Mouse (Mus musculus) intestine, embryonic 16.5 days (tissue): ENCODE measurements around the gene Acvr1b. TPM values are rescaled to one million over a fixed set of nuclear protein-coding genes. Genes with fewer than 3 reads are reported as not detected.

ENCODE experiments used
- ATAC-seq: fragments of 200-750 bp; cut with Nextera tagmentation; 2 replicates; pipeline ENCODE4 v1.8.0; 2017; ENCODE audit warnings: moderate TSS enrichment, moderate library complexity
- H3K27ac ChIP-seq: fragments of 300-500 bp; sonication (generic); 2 replicates; pipeline ENCODE4 v1.5.1; 2014; ENCODE audit warnings: mild to moderate bottlenecking, low read length
- H3K27me3 ChIP-seq: fragments of 300-500 bp; sonication (generic); replicated peaks from 2 replicates; pipeline ENCODE4 v1.6.1; 2014; ENCODE audit warnings: low read length, control low read depth, mixed read lengths; ENCODE audit not compliant: control insufficient read depth, insufficient read depth
- H3K36me3 ChIP-seq: fragments of 300-500 bp; sonication (generic); 2 replicates; pipeline ENCODE4 v1.6.1; 2014; ENCODE audit warnings: low read length, control low read depth; ENCODE audit not compliant: control insufficient read depth, insufficient read depth
- H3K4me1 ChIP-seq: fragments of 300-500 bp; sonication (generic); 2 replicates; pipeline ENCODE4 v1.6.1; 2014; ENCODE audit warnings: low read length, control low read depth, mixed read lengths; ENCODE audit not compliant: control insufficient read depth, insufficient read depth
- H3K4me2 ChIP-seq: fragments of 300-500 bp; sonication (generic); 2 replicates; pipeline ENCODE4 v1.6.1; 2014; ENCODE audit warnings: low read depth, low read length, control low read depth
- H3K4me3 ChIP-seq: fragments of 300-500 bp; sonication (generic); 2 replicates; pipeline ENCODE4 v1.5.1; 2014; ENCODE audit warnings: mild to moderate bottlenecking, low read length
- H3K9ac ChIP-seq: fragments of 300-500 bp; sonication (generic); 2 replicates; pipeline ENCODE4 v1.6.1; 2014; ENCODE audit warnings: low read depth, low read length
- H3K9me3 ChIP-seq: fragments of 300-500 bp; sonication (generic); 2 replicates; pipeline ENCODE4 v1.6.1; 2016; ENCODE audit warnings: low read length, control low read depth; ENCODE audit not compliant: control insufficient read depth
- WGBS: fragments of 180-500 bp; shearing (Covaris S2); extraction: QIAGEN DNeasy Blood & Tissue Kit; methylation state at CpG from one replicate; pipeline ENCODE4 v1.1.7; 2014; 5-methylcytosine and 5-hydroxymethylcytosine counted together
- polyA plus RNA-seq: library from polyadenylated mRNA; unstranded; fragments of >200 nt; fragmentation: Nextera tagmentation; extraction: Ambion mirVana; gene quantifications from 2 replicates; pipeline ENCODE4 v1.2.1, GENCODE M21; 2015

The Acvr1b gene
- polyA plus RNA-seq, 1 experiment from 2014 or later: 10.4 TPM

GRCm38 (mm10) chr15:101154700-101155616 is 18.9 kb upstream of the Acvr1b start:
- H3K9me3 ChIP-seq: no peaks in the 10 kb centered on the region
- no peak overlapping the region for H3K27ac ChIP-seq
- WGBS: 78% methylated on average over 7 of the region's 7 CpGs
- no peaks in the 10 kb centered on the region for H3K36me3 ChIP-seq
- no peaks in the 10 kb centered on the region for H3K27me3 ChIP-seq
- ATAC-seq: no peak
- no peaks in the 10 kb centered on the region for H3K4me1 ChIP-seq
- H3K4me3 ChIP-seq: no peak overlapping the region
- no peak overlapping the region for H3K9ac ChIP-seq
- H3K4me2 ChIP-seq: no peak overlapping the region

GRCm38 (mm10) chr15:101160128-101160527 is 13.7 kb upstream of the Acvr1b start:
- Histone ChIP-seq H3K4me2 (no peak overlapping the region), H3K27me3 (no peaks in the 10 kb centered on the region), H3K36me3 (no peaks in the 10 kb centered on the region), H3K4me1 (peaks cover 43% of the 10 kb centered on the region), H3K4me3 (no peak overlapping the region), H3K9me3 (no peaks in the 10 kb centered on the region), H3K27ac (no peak overlapping the region), H3K9ac (no peak overlapping the region)
- no peak for ATAC-seq
- WGBS: 27% methylated on average over 1 of the region's 1 CpGs

GRCm38 (mm10) chr15:101160591-101160990 is 13.3 kb upstream of the Acvr1b start:
- Histone ChIP-seq H3K27me3 (no peaks in the 10 kb centered on the region), H3K4me1 (peaks cover 47% of the 10 kb centered on the region), H3K27ac (no peak overlapping the region), H3K4me2 (no peak overlapping the region), H3K9ac (no peak overlapping the region), H3K4me3 (no peak overlapping the region), H3K9me3 (no peaks in the 10 kb centered on the region), H3K36me3 (no peaks in the 10 kb centered on the region)
- WGBS: 31% methylated on average over 7 of the region's 7 CpGs
- ATAC-seq: no peak

GRCm38 (mm10) chr15:101161534-101161933 is 12.3 kb upstream of the Acvr1b start:
- Histone ChIP-seq H3K4me3 (no peak overlapping the region), H3K27me3 (no peaks in the 10 kb centered on the region), H3K27ac (0 out of 2 replicates have a peak overlapping the region, but pooled peaks have one; percentile 7), H3K4me2 (no peak overlapping the region), H3K9me3 (no peaks in the 10 kb centered on the region), H3K36me3 (no peaks in the 10 kb centered on the region), H3K4me1 (peaks cover 53% of the 10 kb centered on the region), H3K9ac (no peak overlapping the region)
- peak; percentile 69 for ATAC-seq
- 64% methylated on average over 7 of the region's 7 CpGs for WGBS

GRCm38 (mm10) chr15:101163056-101163458 is 10.8 kb upstream of the Acvr1b start:
- Histone ChIP-seq H3K36me3 (no peaks in the 10 kb centered on the region), H3K27me3 (no peaks in the 10 kb centered on the region), H3K4me3 (peak overlapping the region; percentile 1; the same call in 1 of the 2 replicates), H3K4me1 (peaks cover 59% of the 10 kb centered on the region), H3K27ac (peak overlapping the region; percentile 90), H3K9me3 (no peaks in the 10 kb centered on the region), H3K9ac (peak overlapping the region; percentile 54), H3K4me2 (peak overlapping the region; percentile 43)
- peak; percentile 35 for ATAC-seq
- 25% methylated on average over 15 of the region's 15 CpGs for WGBS

GRCm38 (mm10) chr15:101163854-101164253 is 10.0 kb upstream of the Acvr1b start:
- Histone ChIP-seq H3K9me3 (no peaks in the 10 kb centered on the region), H3K4me3 (peak overlapping the region; percentile 1; the same call in 1 of the 2 replicates), H3K27me3 (no peaks in the 10 kb centered on the region), H3K27ac (peak overlapping the region; percentile 90), H3K4me2 (peak overlapping the region; percentile 43), H3K9ac (peak overlapping the region; percentile 54), H3K36me3 (no peaks in the 10 kb centered on the region), H3K4me1 (peaks cover 59% of the 10 kb centered on the region)
- peak; percentile 9; the same call in 1 of the 2 replicates for ATAC-seq
- 53% methylated on average over 5 of the region's 5 CpGs for WGBS

- 50% methylated on average over 5 of the region's 5 CpGs for WGBS
- ATAC-seq: peak; percentile 87
- no peaks in the 10 kb centered on the region for H3K36me3 ChIP-seq
- no peaks in the 10 kb centered on the region for H3K9me3 ChIP-seq
- H3K4me1 ChIP-seq: peaks cover 59% of the 10 kb centered on the region
- peak overlapping the region; percentile 90 for H3K27ac ChIP-seq
- H3K9ac ChIP-seq: peak overlapping the region; percentile 54
- peak overlapping the region; percentile 43 for H3K4me2 ChIP-seq
- H3K27me3 ChIP-seq: no peaks in the 10 kb centered on the region
- 0 out of 2 replicates have a peak overlapping the region, but pooled peaks have one; percentile 1 for H3K4me3 ChIP-seq
These were observed 9.6 kb upstream of the Acvr1b start for GRCm38 (mm10) chr15:101164291-101164690.

- Histone ChIP-seq H3K27me3 (no peaks in the 10 kb centered on the region), H3K4me1 (peaks cover 55% of the 10 kb centered on the region), H3K4me3 (no peak overlapping the region), H3K9me3 (no peaks in the 10 kb centered on the region), H3K27ac (peak overlapping the region; percentile 70), H3K9ac (no peak overlapping the region), H3K36me3 (no peaks in the 10 kb centered on the region), H3K4me2 (no peak overlapping the region)
- WGBS: 54% methylated on average over 16 of the region's 16 CpGs
- ATAC-seq: no peak
These were observed 8.0 kb upstream of the Acvr1b start for GRCm38 (mm10) chr15:101165658-101166437.

- Histone ChIP-seq H3K27ac (peak overlapping the region; percentile 52; the same call in 1 of the 2 replicates), H3K9me3 (no peaks in the 10 kb centered on the region), H3K9ac (no peak overlapping the region), H3K4me3 (no peak overlapping the region), H3K4me2 (peak overlapping the region; percentile 13; the same call in 1 of the 2 replicates), H3K27me3 (no peaks in the 10 kb centered on the region), H3K36me3 (no peaks in the 10 kb centered on the region), H3K4me1 (peaks cover 39% of the 10 kb centered on the region)
- ATAC-seq: no peak
- 50% methylated on average over 11 of the region's 11 CpGs for WGBS
These were observed 6.3 kb upstream of the Acvr1b start for GRCm38 (mm10) chr15:101167553-101167952.
